Mouse (Mus musculus): ENCODE measurements around the gene Nhlrc4.

The Nhlrc4 gene

DNA sequence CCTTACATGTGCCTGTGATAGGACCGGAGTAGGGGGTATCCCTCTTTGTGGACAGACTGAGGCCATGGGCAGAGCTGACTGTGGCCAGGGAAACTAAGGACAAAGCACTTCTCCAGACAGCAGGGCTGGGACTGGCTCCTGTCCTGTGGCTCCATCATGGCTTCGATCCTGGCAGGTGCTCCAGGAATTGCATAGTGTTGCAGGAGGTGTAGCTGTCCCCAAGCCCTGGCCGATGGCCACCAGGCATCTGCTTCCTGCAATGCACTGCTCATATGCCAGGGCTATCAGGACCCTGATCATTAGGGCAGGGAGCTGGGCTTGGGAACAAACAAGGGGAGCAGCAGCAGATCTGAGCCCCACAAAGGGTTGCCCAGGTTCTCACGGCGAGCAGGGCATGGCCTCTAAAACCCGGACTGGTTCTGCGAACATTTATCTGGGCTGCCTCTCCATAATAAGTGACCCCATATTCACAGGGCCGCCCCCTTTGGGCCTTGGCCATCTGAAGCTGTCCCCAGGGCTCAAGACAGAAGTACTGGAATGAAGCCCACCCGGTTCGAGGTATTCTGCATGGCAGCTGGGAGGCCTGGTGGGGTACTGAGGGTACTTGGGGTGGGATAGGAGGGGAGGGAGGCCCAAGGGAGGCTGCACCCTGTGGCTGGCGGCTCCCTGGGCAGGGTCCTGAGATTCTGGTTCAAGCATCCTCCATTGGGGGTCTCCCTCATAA lies 14.2 kb upstream of the Nhlrc4 start:
- no peak for DNase-seq (ENCODE audit: low spot score in 2 of 2)

DNA sequence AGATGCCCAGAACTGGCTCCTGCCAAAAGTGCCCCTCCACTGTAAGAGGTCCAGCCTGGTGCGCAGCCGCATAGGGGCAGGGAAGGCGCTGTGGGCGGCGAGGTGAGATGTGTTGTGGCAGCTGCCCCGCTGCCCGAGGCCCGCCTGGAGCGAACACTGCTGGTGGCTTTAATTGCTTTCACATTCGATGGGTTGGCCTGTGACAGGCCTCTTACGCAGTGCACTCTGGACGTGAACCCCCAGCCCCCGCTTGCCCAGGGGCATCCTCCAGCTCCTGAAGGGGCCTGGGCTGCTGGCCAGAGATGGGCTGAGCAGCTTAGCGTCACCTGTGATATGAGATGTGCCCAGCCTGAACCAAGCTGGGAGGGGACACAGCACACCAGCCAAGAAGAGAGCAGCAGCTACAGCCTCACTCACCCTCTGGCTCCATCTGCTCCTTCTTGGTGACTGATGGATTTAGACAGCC lies 12.9 kb upstream of the Nhlrc4 start:
- no peak for DNase-seq (ENCODE audit: low spot score in 2 of 2)

DNA sequence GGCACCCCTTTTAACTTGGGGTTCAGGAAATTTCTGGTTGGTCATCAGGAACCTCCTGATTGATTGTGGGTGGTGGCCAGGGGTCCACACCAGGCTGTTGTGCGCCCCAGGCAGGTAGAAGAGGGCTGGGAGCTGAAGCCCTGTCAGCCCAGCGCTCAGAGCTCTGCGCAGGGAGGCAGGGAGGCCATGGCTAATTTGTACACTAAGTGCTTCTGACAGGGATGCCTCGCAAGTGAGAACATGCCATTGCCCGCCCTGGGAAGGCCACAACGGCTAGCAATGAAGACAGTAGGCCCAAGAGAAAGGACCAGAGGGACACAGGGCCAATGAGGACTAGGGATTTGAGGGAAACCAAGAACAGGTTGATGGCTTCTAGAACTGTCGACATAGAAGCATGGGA lies 11.9 kb upstream of the Nhlrc4 start:
- DNase-seq (ENCODE audit: low spot score in 2 of 2), result no peak

DNA sequence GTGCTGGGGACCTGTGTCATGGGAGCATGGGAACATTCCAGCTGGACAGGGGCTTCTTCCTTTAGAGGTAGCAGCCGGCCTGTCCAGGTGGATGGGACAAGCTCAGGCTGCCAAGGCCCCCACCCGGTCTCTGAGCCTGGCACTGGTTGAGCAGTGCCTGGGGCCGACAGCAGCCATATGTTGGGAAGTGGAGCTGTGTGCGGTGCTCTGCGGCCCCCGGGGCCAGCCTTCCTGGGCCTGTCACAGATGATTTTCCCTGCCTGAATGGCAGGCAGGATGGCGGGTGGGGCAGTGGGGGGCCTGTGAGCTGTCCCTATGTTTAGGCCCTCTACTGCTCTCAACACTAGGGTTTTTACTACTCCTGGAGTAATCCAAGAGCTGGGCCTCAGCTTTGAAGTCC lies 11.4 kb upstream of the Nhlrc4 start:
- no peak for DNase-seq (ENCODE audit: low spot score in 2 of 2)

DNA sequence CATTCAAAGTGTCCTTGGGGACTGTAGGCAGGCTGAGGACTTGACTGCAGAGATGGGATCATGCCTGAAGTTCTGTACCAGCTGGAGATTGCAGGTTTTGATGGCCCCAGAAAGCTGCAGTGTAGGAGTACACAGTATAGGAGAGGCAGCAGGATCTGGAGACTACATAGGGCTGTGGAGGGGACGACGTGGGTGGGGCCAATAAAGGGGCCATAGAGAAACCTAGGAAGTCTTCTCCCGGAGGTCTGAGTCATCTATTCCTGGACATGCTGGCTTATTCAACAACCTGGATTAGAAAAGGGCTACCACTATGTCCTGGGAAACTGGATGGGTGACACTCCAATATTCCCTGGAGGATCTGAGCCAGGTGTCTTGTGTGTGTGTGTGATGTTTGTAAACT lies 11.0 kb upstream of the Nhlrc4 start:
- DNase-seq (ENCODE audit: low spot score in 2 of 2), result no peak

DNA sequence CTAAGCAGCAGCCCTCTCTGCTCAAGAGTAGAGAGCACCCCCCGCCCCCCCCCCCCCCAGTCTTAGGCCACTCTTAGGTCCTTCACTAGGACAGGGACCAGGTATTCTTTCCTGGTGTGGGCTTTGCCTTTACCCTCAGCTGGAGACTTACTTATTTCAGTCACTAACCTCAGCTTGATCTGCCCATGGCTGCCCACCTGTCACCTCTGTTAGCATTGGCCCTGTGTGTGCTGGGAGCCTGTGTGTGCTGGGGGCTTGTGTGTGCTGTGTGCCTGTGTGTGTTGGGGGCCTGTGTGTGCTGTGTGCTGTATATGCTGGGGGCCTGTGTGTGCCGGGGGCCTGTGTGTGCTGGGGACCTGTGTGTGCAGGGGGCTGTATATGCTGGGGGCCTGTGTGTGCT lies 9.9 kb upstream of the Nhlrc4 start:
- no peak for DNase-seq (ENCODE audit: low spot score in 2 of 2)

DNA sequence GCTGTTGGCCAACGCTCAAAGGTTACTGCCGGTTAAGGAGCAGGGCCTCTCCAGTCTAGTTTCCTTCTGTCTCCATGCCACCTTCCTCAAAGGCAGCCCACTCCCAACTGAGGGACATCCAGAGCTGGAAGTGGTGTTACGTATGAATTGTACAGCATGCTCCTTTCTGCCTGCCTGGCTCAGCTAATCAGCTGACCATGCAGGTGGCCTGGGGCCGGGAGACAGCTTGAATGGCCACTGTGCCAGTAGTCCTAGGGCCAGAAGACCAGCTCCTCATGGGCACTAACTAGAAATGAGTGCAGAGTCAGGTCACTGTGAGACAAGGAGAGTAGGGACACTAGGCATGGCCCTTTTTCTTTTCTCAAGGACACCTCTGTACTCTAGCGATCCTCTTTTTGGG lies 8.4 kb upstream of the Nhlrc4 start:
- DNase-seq (ENCODE audit: low spot score in 2 of 2), result no peak

DNA sequence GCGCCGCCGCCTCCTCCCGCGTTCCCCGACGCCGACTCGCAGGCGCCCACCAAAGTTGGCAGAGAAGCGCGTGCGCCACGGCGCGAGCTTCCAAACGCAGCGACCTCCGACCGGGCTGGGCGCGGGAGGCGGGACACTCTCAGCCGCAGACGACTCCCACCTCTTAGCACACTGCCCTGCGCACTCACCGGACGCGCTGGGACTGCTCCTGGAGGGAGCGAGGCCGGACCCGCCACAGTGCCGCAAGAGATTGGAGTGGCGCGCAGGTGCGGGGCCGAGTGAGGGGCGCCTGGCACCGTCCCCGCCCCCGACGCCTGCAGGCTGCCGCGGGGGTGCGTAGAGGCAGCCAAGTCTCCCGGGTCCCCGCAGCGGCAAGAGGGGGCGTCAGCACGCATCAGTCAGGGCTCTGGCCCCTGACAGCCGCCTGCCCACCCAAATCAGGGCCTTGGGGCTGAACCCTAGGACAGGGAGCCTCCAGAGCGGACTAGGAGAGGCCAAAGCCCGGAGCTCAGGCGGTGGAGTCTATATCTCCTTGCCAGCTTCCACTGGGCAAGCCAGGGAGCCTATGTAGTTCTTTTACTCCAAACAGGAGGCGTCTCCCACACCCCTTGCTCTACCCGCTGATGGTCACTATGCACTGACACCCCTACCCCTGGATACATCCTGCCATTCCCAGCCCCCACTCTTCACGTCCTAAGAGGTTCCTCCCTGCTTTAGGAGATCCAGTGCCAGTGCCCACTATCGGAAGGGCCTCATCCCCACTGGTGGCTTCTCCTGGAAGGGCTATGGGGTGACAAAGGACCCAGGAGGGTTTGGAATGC lies 7.3 kb upstream of the Nhlrc4 start, which contains the start of gene A930017K11Rik:
TSS of gene A930017K11Rik (minus strand) at position 763 of the 821 bp plus-strand sequence.
- DNase-seq (ENCODE audit: low spot score in 2 of 2), result no peak

DNA sequence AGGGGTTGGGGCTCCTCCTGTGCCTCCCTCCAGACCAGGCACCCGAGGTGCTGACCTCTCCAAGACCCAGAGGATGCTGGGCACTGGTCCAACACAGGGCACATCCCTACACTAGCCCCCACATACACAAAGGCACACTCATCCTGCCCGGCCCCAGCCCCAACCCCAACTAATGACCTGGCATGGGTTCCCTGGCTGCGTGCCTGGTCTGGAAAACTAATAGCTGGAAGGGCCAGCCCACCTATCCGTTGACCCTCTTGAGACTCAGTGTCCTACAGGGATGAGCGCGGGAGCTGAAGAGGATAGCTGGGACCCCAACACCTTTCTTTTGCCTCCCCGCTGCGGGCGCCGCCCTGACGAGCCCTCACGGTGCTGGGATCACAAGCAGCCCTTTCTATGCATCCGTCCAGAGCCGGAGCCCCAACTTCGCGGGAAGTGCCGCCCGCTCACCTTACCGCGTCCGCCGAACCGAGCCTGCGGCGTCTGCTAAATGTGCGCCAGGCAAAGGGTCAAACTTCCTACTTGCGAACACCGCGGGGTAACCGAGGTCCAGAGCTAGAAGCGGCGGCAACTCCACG lies 6.6 kb upstream of the Nhlrc4 start:
- no peak for DNase-seq (ENCODE audit: low spot score in 2 of 2)

DNA sequence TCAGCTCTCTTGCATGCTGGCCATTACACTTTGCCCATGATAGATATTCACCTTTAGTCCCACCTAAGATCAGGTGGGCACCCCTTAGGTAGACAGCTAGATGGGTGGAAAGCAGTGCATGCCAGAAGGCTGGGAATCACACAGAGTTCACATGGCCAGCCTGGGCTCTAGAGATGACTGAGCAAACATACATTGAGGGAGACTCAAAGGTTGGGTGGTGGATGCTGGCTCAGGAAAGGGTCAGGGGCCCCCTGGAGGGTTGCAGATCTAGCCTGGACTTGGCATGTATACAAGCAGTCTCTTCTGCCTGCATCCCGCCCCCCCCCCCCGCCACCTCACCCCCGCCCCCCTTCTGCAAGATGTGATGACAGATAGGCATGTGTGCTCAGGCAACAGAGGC lies 5.9 kb upstream of the Nhlrc4 start:
- no peak for DNase-seq (ENCODE audit: low spot score in 2 of 2)

DNA sequence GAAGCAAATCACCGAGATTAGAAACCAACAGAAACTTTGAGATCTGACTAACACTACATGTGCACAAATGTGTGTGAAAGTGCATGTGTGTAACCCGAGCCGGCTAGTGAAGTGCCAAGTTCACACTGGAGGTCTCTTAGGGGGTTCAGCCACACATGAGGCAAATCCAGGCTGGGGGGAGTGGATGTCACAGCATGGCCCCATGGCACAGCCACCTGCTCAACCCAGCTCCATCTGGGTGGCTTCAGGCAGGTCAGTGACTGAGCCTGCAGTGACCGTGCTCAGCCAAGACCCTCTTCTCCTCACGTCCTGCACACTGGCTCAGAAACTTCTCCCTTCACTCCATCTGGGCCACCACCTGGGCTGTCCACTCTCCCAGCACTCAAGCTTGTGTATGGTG lies 5.2 kb upstream of the Nhlrc4 start:
- DNase-seq (ENCODE audit: low spot score in 2 of 2), result no peak

DNA sequence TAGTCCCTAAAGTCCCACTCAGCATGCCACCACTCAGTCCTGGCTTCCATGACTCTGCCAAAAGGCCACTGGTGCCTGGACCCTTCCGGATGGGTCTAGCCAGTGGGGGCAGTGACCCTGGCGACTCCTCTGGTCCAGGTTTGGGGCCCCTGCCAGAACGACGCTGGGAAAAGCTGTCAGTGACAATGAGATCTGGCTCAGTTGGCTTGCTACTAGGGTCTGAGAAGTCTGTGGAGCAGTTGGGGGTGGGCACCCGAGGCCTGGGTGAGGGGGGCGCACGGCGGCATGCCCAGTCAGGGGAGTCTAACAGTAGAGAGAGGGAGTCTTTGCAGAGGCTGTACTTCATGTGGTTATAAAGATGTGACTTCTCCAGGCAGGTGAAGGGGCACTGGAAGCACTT lies 3.3 kb upstream of the Nhlrc4 start:
- no peak for DNase-seq (ENCODE audit: low spot score in 2 of 2)

DNA sequence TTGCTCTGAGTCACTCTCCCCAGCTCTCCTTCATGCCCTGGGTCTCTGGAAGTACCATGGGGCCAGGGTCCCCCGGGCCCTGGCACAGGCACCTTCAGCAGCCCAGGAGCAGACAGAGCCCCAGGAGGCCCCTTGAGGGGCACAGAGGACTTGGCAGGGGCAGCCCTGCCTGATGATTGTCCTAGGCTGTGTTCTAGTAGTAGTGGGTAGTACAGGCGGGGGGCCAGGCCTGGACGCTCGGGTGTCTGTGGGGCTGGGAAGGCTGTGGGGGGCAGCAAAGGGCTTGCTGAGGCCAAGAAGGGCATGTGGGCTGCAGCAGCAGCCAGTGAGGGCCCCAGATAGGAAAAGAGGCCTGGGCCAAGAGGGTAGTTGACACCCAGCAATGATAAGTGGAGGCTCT lies 2.8 kb upstream of the Nhlrc4 start:
- DNase-seq (ENCODE audit: low spot score in 2 of 2), result no peak

DNA sequence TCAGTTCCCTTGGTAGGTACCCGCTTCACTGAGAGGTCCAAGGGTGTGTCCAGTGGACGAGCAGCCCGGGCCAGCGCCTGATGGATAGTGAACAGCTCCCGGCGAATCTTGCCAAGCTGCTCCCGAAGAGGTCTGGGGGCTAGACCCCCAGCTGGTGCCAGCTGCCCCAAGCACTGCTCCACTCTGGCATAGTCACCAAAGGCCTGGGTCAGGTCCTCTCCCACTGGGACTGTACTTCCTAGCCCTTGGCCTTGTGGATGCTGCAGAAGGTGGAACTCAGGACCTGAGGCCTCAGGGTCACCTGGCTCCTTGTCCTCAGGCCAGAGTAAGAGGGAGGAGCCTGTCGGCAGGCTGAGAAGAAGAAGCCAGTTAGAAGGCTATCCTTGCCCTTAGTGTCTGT lies 2.1 kb upstream of the Nhlrc4 start:
- DNase-seq (ENCODE audit: low spot score in 2 of 2), result no peak

DNA sequence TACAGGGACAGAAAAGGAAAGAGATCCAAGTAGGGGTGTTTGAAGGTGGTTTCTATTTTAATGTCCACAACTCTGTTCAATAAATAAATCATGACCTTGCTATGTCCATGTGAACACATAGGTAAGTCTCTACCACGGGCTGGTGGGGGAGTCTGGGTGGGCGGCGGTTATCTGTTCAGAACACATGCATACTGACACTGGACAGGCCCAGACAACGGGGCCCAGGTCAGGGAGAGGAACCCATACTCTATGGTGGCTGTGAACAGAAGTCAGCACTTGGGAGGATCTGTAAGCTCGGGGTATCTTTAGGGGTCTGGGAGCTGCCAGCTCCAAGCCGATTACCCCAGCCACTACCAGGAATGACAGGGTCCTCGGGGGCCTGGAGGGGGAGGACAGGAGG lies 1.6 kb upstream of the Nhlrc4 start:
- no peak for DNase-seq (ENCODE audit: low spot score in 2 of 2)

DNA sequence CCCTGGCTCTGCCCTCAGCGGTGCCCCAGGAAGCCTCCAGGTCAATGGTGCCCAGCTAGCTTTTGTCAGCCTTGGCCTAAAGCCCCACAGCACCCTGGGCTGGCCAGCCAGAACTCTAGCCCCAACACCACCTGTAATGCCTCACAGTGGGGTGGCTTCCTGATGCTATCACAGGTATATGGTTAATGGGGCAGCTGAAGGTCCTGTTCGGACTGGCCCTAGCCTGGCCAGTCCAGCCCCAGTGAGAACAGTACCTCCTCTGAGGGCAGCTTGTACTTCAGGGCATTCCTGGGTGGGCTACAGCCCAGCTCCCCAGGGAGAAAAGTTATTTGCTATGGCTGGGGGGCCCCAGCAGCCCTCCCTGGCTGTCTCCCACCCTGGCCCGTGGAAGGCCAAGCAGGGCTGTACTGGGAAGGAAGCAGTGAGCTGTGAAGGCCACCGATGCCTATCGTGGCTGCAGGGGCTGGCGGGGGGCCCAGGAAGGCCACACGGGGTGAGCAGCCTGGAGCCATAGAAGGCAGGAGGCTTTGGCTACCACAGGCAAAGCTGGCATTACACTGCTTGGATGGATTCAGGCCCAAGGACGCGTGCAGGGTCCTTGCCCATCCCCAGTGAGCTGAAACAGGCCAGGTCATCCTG lies 875 bp upstream of the Nhlrc4 start:
- no peak for DNase-seq (ENCODE audit: low spot score in 2 of 2)

DNA sequence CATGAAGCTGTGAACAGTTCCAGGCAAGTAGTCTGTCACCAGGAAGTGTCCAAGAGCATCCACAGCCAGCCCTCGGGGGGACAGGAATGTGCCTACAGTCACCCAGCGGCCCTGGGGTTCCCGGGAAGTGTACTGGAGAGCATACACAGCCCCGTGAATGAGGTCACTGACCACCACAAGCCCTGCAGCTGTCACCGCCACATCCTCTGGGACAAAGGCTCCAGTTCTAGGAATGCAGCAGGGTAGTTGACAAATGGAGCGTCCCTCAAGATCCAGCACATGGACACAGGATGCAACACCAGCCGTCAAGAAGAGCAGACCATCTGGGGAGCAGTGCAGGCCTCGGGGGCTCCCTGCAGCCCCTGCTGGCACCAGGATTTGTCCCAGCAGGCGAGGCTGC lies 992 bp downstream of the Nhlrc4 start:
- no peak for DNase-seq (ENCODE audit: low spot score in 2 of 2)

DNA sequence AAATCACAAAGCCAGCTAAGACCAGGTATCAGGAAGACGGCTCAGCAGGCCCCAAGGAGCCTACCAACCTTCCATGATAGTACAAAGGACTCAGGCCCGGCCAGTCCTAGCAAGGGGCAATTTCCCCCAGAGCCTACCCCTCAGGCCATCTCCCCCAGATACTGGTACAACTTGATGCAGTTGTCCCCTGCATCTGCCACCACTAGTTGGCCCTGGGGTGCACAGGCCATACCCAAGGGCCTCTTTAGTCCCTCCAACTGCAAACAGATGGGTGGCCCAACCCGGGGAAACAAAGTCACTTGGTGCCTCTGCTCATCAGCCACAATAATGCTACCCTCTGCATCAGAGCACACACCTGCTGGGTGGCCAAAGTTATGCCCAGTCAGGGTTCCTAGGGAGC lies 1.5 kb downstream of the Nhlrc4 start:
- no peak for DNase-seq (ENCODE audit: low spot score in 2 of 2)

DNA sequence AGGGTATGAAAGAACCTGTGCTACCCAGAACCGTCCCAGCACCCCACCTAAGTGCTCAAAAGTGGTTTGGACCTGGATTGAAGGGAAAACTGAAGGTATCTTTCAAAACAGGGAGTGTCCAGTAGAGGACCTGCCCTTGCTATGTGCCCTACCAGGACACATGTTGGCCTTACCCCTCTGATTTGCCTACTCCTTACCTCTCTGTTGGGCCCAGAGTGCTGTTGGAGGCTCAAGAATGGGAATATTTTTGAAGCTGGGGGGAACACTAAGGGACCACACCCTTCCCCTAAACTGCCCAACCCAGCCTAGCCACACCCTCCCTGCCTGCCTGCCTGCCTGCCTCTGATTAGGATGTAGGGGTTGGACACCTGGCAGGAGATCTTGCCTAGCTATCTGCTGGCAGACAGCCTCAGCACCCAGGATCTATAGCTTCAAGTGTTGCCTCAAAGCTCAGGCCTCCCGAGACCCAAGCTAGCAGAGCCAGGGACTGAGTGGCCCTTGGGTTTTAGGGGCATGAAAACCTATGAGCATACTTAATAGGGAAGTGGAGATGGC lies 2.1 kb downstream of the Nhlrc4 start:
- DNase-seq (ENCODE audit: low spot score in 2 of 2), result no peak

DNA sequence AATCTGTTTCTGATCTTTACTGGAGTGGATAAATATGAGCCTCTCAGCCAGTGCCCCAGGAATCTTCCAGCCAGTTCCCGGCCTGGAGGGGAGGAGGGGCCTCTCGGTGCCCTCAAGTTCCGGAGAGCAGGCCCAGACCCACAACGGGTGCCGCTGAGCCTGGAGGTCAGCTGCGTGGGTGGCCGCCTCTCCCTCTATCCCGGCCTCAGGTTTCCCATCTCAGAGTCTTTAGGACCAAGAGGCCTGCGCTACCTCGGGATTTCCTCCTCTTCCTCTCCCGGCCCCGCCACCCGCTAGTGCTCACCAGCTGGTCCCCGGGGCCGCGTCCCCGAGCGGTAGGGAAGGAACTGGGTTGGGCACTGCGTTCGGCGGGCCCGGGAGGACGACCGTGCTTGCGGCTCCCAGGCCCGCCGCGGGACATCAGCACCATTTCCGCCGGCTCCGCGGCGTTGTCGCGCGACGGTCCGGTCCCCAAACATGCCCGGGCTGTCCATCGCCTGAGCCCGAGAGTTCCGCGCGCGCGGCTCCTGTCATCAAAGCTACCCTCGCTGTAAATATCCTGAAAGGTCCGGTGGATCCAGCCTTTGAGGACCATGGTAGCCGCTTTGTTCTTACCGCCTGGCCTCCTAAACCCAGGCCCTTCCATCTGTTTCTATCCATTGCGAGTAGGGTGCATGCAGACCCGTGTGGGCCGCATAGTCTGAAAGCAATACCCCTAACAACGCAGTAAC lies 3.1 kb downstream of the Nhlrc4 start:
- peak; percentile 53 to 69 for DNase-seq (ENCODE audit: low spot score in 2 of 2)

DNA sequence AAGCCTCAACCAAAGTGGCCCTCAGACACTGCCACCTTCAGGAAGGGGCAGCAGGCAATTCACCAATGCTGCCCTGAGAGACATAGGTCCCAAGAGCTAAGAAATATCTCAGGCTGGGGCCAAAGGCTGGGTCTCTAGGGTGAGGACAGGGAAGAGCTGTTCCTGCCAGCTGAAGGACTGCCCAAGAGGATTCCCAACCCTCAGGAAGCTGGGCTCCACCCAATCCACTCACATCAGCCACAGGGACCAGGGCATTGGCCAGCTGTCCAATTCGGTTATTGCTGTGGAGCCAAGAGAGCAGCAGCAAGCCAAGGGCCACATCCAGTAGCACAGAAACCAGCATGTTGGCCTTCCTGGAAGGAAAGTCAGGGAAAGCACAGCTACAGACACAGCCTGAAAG lies 10.2 kb downstream of the Nhlrc4 start:
- DNase-seq (ENCODE audit: low spot score in 2 of 2), result no peak

All from natural killer cell, adult 2 months (primary cell).